Mouse (Mus musculus): ENCODE measurements around the gene Olfr1322. TPM values are rescaled to one million over a fixed set of nuclear protein-coding genes. Genes with fewer than 3 reads are reported as not detected.

Olfr1322 gene
- 0.39 TPM for polyA plus RNA-seq (2017; shearing (Covaris generic))

GRCm38 (mm10) chrX:49891383-49891782 lies at the start of gene Olfr1322:
TSS of gene Olfr1322 (minus strand) at chrX:49891483.

Other genes with a start within 250 kb of the Olfr1322 start
- not detected for gene Olfr1320, start 219.2 kb downstream of the Olfr1322 start, polyA plus RNA-seq (2017; shearing (Covaris generic))
- gene Olfr1321, start 156.4 kb downstream of the Olfr1322 start, polyA plus RNA-seq (2017; shearing (Covaris generic)) = not detected
- not detected for gene Igsf1, start 93.7 kb downstream of the Olfr1322 start, polyA plus RNA-seq (2017; shearing (Covaris generic))
- not detected for gene Olfr1323, start 127.9 kb upstream of the Olfr1322 start, polyA plus RNA-seq (2017; shearing (Covaris generic))